Mouse (Mus musculus) C2C12 (cell line): ENCODE data around the gene Braf.

Source experiments
- CEBPB ChIP-seq: IDR thresholded peaks from one replicate; pipeline ENCODE4 v1.6.1; 2011; ENCODE audit warnings: low read depth, mild to moderate bottlenecking, control low read depth, moderate library complexity
- CTCF ChIP-seq: IDR thresholded peaks from one replicate; pipeline ENCODE4 v1.5.1; 2011; ENCODE audit not compliant: control insufficient read depth, insufficient read depth, insufficient read length
- MYOD1 ChIP-seq: IDR thresholded peaks from one replicate; pipeline ENCODE4 v1.6.1; 2011; ENCODE audit warnings: low read depth; ENCODE audit not compliant: control insufficient read depth, insufficient read length
- MYOG ChIP-seq: IDR thresholded peaks from one replicate; pipeline ENCODE4 v1.6.1; 2011; ENCODE audit not compliant: control insufficient read depth, insufficient read length; ENCODE audit errors: extremely low read depth
- USF1 ChIP-seq: IDR thresholded peaks from one replicate; pipeline ENCODE4 v1.6.1; 2011; ENCODE audit warnings: low read depth, mild to moderate bottlenecking, control low read depth, moderate library complexity

- TF ChIP-seq CTCF = no peak
- TF ChIP-seq MYOG = no peak
- no peak for TF ChIP-seq CEBPB
- no peak for TF ChIP-seq MYOD1
- TF ChIP-seq USF1 = no peak
Observed at GRCm38 (mm10) chr6:39570426-39570825, 154.8 kb downstream of the Braf start.
